Mouse (Mus musculus) C2C12 (cell line): Measurements from ENCODE around the gene Tbx1.

Source experiments
- CEBPB ChIP-seq: IDR thresholded peaks from one replicate; pipeline ENCODE4 v1.6.1; 2011; ENCODE audit warnings: low read depth, mild to moderate bottlenecking, control low read depth, moderate library complexity
- CTCF ChIP-seq: IDR thresholded peaks from one replicate; pipeline ENCODE4 v1.5.1; 2011; ENCODE audit not compliant: control insufficient read depth, insufficient read depth, insufficient read length
- MAX ChIP-seq: IDR thresholded peaks from one replicate; pipeline ENCODE4 v1.6.1; 2011; ENCODE audit warnings: mild to moderate bottlenecking, control low read depth
- MYOD1 ChIP-seq: IDR thresholded peaks from one replicate; pipeline ENCODE4 v1.6.1; 2011; ENCODE audit warnings: low read depth; ENCODE audit not compliant: control insufficient read depth, insufficient read length
- MYOG ChIP-seq: IDR thresholded peaks from one replicate; pipeline ENCODE4 v1.6.1; 2011; ENCODE audit not compliant: control insufficient read depth, insufficient read length; ENCODE audit errors: extremely low read depth

DNA sequence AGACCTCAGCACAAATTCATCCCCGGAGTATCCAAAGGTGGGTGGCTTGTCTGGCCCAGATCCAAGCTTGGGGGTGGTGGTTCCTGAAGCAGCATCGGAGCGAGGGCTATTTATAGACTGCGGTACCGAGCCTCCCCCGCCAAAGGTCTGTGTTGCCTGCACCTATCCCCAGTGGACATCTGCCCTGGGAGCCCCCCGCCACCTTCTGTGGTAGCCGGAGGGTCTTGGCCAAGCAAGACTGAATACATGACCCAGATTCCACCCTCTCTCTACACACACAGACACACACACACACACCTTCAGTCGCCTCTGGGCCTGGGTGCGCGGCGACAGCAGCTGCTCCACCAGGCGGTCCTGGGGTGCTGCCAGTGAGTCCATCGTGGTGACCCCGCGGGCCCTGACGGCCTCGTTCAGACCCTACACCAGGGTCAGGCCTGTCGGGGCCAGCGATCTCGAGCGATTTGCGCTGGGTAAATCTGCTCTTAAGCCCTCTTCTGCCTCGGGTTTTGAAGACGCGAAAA, 35.4 kb upstream of the Tbx1 start:
- no peak for TF ChIP-seq MAX
- TF ChIP-seq MYOD1: no peak
- TF ChIP-seq CTCF: no peak
- no peak for TF ChIP-seq MYOG
- no peak for TF ChIP-seq CEBPB
